Mouse (Mus musculus): ENCODE measurements around the gene Nfix. TPM values are rescaled to one million over a fixed set of nuclear protein-coding genes. Genes with fewer than 3 reads are reported as not detected.

Nfix gene
- polyA plus RNA-seq, 2 experiments from 2014 or later = 2.8 to 7.2 TPM

- no peak for ATAC-seq
These were observed 2.2 kb downstream of the Nfix start for GRCm38 (mm10) chr8:84797971-84798370.

GRCm38 (mm10) chr8:84797256-84797797 lies 2.8 kb downstream of the Nfix start:
- no peak for ATAC-seq

- ATAC-seq = no peak
These were observed 5.7 kb downstream of the Nfix start for GRCm38 (mm10) chr8:84794486-84794885.

- ATAC-seq = no peak
These were observed 6.2 kb downstream of the Nfix start for GRCm38 (mm10) chr8:84793791-84794485.

- ATAC-seq = no peak
These were observed 7.0 kb downstream of the Nfix start for GRCm38 (mm10) chr8:84793134-84793533.

GRCm38 (mm10) chr8:84792429-84792947 lies 7.7 kb downstream of the Nfix start:
- no peak for ATAC-seq

- no peak for ATAC-seq
These were observed 9.6 kb downstream of the Nfix start for GRCm38 (mm10) chr8:84790537-84790936.

GRCm38 (mm10) chr8:84789855-84790486 lies 10.2 kb downstream of the Nfix start:
- no peak for ATAC-seq

GRCm38 (mm10) chr8:84789345-84789744 lies 10.8 kb downstream of the Nfix start:
- no peak for ATAC-seq

GRCm38 (mm10) chr8:84788896-84789295 lies 11.2 kb downstream of the Nfix start:
- ATAC-seq = no peak

GRCm38 (mm10) chr8:84787523-84788302 lies 12.4 kb downstream of the Nfix start:
- ATAC-seq = no peak

- ATAC-seq = no peak
These were observed 13.2 kb downstream of the Nfix start for GRCm38 (mm10) chr8:84786801-84787467.

GRCm38 (mm10) chr8:84785756-84786677 lies 14.1 kb downstream of the Nfix start:
- ATAC-seq = no peak

GRCm38 (mm10) chr8:84785506-84785755 lies 14.7 kb downstream of the Nfix start:
- no peak for ATAC-seq

- ATAC-seq = no peak
These were observed 15.3 kb downstream of the Nfix start for GRCm38 (mm10) chr8:84784681-84785505.

- ATAC-seq = no peak
These were observed 16.1 kb downstream of the Nfix start for GRCm38 (mm10) chr8:84783919-84784581.

GRCm38 (mm10) chr8:84783198-84783918 lies 16.8 kb downstream of the Nfix start:
- ATAC-seq = no peak

- no peak for ATAC-seq
These were observed 17.5 kb downstream of the Nfix start for GRCm38 (mm10) chr8:84782680-84783079.

Measured in CD4-positive, CD25-positive, alpha-beta regulatory T cell, adult 4 months (primary cell).